Mouse (Mus musculus): Measurements from ENCODE around the gene Rsph1.

Rsph1 gene

DNA sequence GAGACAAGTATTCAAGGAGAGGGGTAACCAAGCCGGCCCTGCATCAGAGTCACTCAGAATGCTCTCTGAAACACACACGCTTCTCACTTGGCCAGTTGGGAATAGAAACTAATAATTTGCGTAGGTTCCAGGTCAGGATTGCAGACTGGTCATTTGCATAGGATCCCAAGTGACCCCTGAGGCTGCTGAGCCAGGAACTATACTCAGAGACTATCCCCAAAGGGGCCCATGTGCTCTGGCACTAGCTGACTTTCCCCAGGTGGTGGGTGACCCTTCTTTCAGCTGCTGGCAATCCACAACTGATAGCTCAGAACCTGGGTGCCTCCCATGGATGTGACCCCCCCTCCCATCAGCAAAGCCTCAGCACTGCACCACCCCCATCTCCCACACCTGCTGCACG, 18.0 kb downstream of the Rsph1 start:
- POLR2A ChIA-PET: interaction anchor here in 2 of 4 experiments (0.7 to 16.7 kb wide), 10 partner anchors 8 to 252 kb away, joined by 3 to 294 read pairs (median 36); partner anchors contain the start of gene Slc37a1 (in 1 of the 2)
- CTCF ChIA-PET: interaction anchor here in 3 of 4 experiments (0.6 to 8.7 kb wide), 9 partner anchors 12 to 208 kb away, joined by 3 to 155 read pairs (median 6); no protein-coding TSS in a partner anchor

- CTCF ChIA-PET: interaction anchor here in 3 of 4 experiments (0.5 to 8.7 kb wide), 9 partner anchors 10 to 136 kb away, joined by 3 to 155 read pairs (median 4); no protein-coding TSS in a partner anchor
- POLR2A ChIA-PET: interaction anchor here in 2 of 4 experiments (0.6 to 16.7 kb wide), 10 partner anchors 8 to 308 kb away, joined by 3 to 294 read pairs (median 88); partner anchors contain the start of gene Slc37a1 (in 1 of the 2)
Observed at GRCm38 (mm10) chr17:31258310-31258865, 18.8 kb downstream of the Rsph1 start.

DNA sequence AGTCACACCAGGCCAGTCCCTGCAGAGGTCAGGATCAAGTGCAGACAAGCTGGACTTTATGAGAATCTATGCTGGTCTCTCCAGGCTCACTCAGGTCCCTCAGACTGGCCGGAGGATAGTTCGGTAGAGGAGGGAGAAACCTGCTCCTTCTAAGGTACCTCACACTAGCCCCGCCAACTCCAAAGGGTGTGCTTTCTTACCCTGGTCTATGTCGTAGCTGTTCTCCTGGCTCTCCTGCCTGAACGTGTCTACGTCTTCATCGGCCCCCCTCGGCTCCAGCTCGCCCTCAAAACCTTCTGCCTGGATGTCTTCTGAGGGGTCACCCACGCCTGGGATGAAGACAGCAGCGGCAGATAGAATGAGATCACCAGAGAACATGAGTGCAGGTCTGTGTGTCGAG, 19.3 kb downstream of the Rsph1 start:
- POLR2A ChIA-PET: interaction anchor here in 2 of 4 experiments (0.6 to 16.7 kb wide), 11 partner anchors 9 to 308 kb away, joined by 3 to 294 read pairs (median 66); partner anchors contain the start of gene Slc37a1 (in 1 of the 2)
- CTCF ChIA-PET: interaction anchor here in 3 of 4 experiments (0.5 to 8.7 kb wide), 9 partner anchors 11 to 135 kb away, joined by 3 to 155 read pairs (median 5); no protein-coding TSS in a partner anchor

- CTCF ChIA-PET: interaction anchor here in 3 of 4 experiments (0.7 to 8.7 kb wide), 10 partner anchors 25 to 239 kb away, joined by 3 to 155 read pairs (median 5); no protein-coding TSS in a partner anchor
- POLR2A ChIA-PET: interaction anchor here in 2 of 4 experiments (0.6 to 16.7 kb wide), 12 partner anchors 10 to 949 kb away, joined by 3 to 294 read pairs (median 36); partner anchors contain the start of gene Slc37a1 (in 1 of the 2)
Observed at GRCm38 (mm10) chr17:31257149-31257548, 20.0 kb downstream of the Rsph1 start.

DNA sequence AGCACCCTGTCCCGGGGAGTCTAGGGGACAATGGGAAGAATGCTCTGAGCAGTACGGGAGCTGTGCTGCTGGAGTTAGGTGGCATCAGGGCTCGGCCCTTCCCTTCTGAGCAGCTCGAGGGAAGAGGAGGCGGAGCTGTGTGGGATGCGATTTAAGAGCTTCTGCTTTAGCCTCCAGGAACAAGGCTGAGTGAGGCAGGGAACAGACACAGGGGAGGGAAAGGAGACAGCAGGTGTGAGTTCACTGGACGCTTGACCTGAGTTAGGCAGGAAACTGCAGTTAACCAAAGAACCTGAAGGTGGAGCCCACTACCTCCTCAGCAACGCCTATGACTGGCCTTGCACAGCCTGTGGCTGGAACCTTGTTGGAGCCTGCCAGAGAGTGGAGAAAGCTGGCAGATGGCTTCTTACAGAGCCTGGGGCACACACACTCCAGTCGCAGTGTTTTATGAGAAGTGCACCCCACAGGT, 22.7 kb downstream of the Rsph1 start:
- CTCF ChIA-PET: interaction anchor here (0.5 to 8.7 kb wide), 69 partner anchors 10 to 1345 kb away, joined by 3 to 155 read pairs (median 4); partner anchors contain the start of genes Abcg1 (in 1 of the 4) and Rsph1 (in 1 of the 4)

DNA sequence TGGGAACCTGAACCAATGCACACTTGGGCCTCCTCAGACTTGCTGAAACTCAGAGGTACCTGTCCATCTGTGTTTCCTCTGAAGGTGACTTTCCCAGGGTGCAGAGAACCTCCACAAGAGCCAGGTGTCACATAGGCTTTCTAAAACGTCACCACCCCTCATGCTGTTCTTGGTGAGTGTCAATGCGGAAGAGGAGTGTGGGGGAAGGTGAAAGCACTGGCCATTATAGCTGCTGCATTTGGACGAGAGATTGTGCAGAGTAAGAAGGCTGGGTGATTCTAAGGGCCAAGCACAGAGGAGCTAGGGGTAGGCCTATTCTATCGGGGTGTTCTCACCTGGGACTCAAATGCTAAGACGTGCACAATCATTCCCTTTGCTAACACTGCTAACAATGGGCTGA, 23.2 kb downstream of the Rsph1 start:
- ChIA-PET CTCF (interaction anchor here (0.5 to 8.7 kb wide), 54 partner anchors 11 to 1345 kb away, joined by 3 to 155 read pairs (median 5); partner anchors contain the start of genes Abcg1 (in 1 of the 4) and Rsph1 (in 1 of the 4)), POLR2A (interaction anchor here (0.6 to 8.0 kb wide), 36 partner anchors 10 to 454 kb away, joined by 3 to 122 read pairs (median 5); partner anchors contain the start of genes Rsph1 (in 2 of the 4), Abcg1 (in 1 of the 4) and Slc37a1 (in 1 of the 4))

More for the DNA sequence above, 22.7 kb downstream of the Rsph1 start:
- POLR2A ChIA-PET: interaction anchor here (0.5 to 8.0 kb wide), 42 partner anchors 10 to 1972 kb away, joined by 3 to 122 read pairs (median 4); partner anchors contain the start of genes Rsph1 (in 2 of the 4), Abcg1 (in 1 of the 4) and Slc37a1 (in 1 of the 4)

- ChIA-PET POLR2A (interaction anchor here in 3 of 4 experiments (0.6 to 2.3 kb wide), 22 partner anchors 10 to 1049 kb away, joined by 3 to 10 read pairs (median 4); partner anchors contain the start of genes Rsph1 (in 1 of the 3) and Slc37a1 (in 1 of the 3)), CTCF (interaction anchor here in 3 of 4 experiments (0.5 to 1.2 kb wide), 11 partner anchors 13 to 523 kb away, joined by 3 to 11 read pairs (median 3); no protein-coding TSS in a partner anchor)
Observed at GRCm38 (mm10) chr17:31247144-31247543, 30.0 kb downstream of the Rsph1 start.

- POLR2A ChIA-PET: interaction anchor here in 1 of 4 experiments (0.6 kb wide), 1 partner anchor 564 kb away, joined by 3 read pairs; no protein-coding TSS in a partner anchor
- CTCF ChIA-PET: interaction anchor here in 1 of 4 experiments (0.8 kb wide), 1 partner anchor 364 kb away, joined by 3 read pairs; no protein-coding TSS in a partner anchor
Observed at GRCm38 (mm10) chr17:31245321-31245720, 31.9 kb downstream of the Rsph1 start.

- POLR2A ChIA-PET: interaction anchor here in 3 of 4 experiments (0.6 to 1.4 kb wide), 9 partner anchors 12 to 765 kb away, joined by 3 to 5 read pairs (median 3); no protein-coding TSS in a partner anchor
- CTCF ChIA-PET: interaction anchor here (0.6 to 2.8 kb wide), 48 partner anchors 11 to 1848 kb away, joined by 3 to 20 read pairs (median 4); partner anchors contain the start of gene Rsph1 (in 2 of the 4)
Observed at GRCm38 (mm10) chr17:31242764-31243163, 34.4 kb downstream of the Rsph1 start.

- ChIA-PET CTCF (no interaction called here), POLR2A (interaction anchor here in 1 of 4 experiments (1.0 kb wide), 1 partner anchor 250 kb away, joined by 3 read pairs; no protein-coding TSS in a partner anchor)
Observed at GRCm38 (mm10) chr17:31241156-31241555, 36.0 kb downstream of the Rsph1 start.

GRCm38 (mm10) chr17:31238234-31239020, 38.8 kb downstream of the Rsph1 start:
- ChIA-PET CTCF (interaction anchor here in 2 of 4 experiments (0.5 to 1.2 kb wide), 3 partner anchors 119 to 455 kb away, joined by 3 read pairs; no protein-coding TSS in a partner anchor), POLR2A (interaction anchor here in 1 of 4 experiments (0.6 kb wide), 1 partner anchor 27 kb away, joined by 5 read pairs; no protein-coding TSS in a partner anchor)

GRCm38 (mm10) chr17:31235915-31236314, 41.3 kb downstream of the Rsph1 start:
- POLR2A ChIA-PET: interaction anchor here in 2 of 4 experiments (0.6 to 1.0 kb wide), 5 partner anchors 10 to 174 kb away, joined by 3 to 5 read pairs (median 3); no protein-coding TSS in a partner anchor
- CTCF ChIA-PET: interaction anchor here in 3 of 4 experiments (0.5 to 2.0 kb wide), 5 partner anchors 9 to 285 kb away, joined by 3 to 7 read pairs (median 4); no protein-coding TSS in a partner anchor

GRCm38 (mm10) chr17:31232251-31233010, 44.8 kb downstream of the Rsph1 start:
- ChIA-PET POLR2A (interaction anchor here in 2 of 4 experiments (1.2 to 2.1 kb wide), 2 partner anchors 15 to 34 kb away, joined by 4 read pairs; no protein-coding TSS in a partner anchor), CTCF (interaction anchor here in 3 of 4 experiments (0.6 to 0.7 kb wide), 3 partner anchors 62 to 520 kb away, joined by 3 to 21 read pairs (median 9); no protein-coding TSS in a partner anchor)

DNA sequence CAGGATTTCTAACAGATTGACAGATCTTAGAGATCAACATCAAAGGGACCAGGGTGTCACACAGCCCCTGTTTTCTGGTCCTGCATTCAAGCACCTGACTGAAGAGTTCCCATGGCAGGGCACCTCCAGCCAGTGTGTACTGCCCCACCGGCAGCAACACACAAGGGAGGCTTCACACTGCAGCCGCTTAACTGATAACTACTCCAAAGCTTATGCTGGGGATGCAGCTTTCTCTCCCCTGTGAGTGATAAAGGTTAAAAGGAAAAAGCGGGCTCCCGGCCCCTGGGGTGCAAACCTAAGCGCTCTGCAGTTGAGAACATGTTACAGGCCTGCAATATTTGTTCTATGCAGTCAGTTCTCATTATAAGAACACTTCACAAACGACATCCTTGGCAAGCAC, 45.4 kb downstream of the Rsph1 start:
- CTCF ChIA-PET: no interaction called here

DNA sequence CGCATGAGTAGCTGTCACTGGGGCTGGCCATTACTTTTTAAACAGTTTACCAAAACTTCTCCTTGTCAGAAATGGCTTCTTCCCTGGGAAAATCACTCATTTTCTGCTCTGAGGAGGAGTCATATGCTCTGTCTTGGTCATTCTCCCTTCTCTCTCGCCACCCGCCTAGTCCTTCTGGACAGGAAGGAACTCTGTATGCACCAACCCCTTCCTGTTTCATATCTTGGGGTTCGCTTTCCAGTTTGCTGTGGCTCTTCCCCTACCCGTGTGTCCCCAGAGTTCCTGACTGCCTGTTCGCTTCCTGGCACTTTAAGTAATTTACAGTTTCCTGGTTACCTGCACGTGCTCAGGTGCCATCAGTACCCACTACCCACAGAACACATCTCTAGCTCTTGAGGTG, 50.3 kb downstream of the Rsph1 start:
- POLR2A ChIA-PET: no interaction called here
- CTCF ChIA-PET: no interaction called here

More for the DNA sequence above, 45.4 kb downstream of the Rsph1 start:
- POLR2A ChIA-PET: interaction anchor here in 2 of 4 experiments (1.0 to 2.1 kb wide), 3 partner anchors 15 to 63 kb away, joined by 3 to 4 read pairs (median 4); no protein-coding TSS in a partner anchor

DNA sequence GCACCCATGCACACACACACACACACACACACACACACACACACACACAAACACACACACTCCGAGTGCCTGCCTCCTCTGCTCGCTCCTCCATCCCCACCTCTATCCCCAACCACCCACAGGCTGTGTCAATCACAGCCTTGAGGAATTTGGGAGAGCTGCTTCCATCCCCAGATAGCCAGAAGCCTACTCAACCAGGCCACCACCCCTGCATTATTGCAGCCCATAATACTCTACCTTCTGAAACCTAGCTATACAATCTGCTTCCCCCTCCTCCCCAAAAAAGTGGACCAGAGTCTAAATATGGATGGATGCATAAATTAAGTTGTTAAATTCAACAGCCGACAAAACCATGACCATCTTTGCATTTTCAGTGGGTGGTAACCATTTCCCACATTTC, 50.8 kb downstream of the Rsph1 start:
- ChIA-PET CTCF (no interaction called here), POLR2A (interaction anchor here in 1 of 4 experiments (1.0 to 1.7 kb wide), 2 partner anchors 9 to 12 kb away, joined by 3 to 4 read pairs; no protein-coding TSS in a partner anchor)
